Mouse (Mus musculus) adrenal gland, adult 2 months (tissue): ENCODE measurements around the gene Stag2. TPM values are rescaled to one million over a fixed set of nuclear protein-coding genes. Genes with fewer than 3 reads are reported as not detected.

Experiments used
- DNase-seq: peaks from one replicate; pipeline ENCODE4 v3.0.0; 2021
- polyA plus RNA-seq: library from polyadenylated mRNA; depleted of rRNA; stranded (reverse); fragments of >200 nt; gene quantifications from 2 replicates; pipeline ENCODE4 v1.2.3, GENCODE M21; 2012; rRNA removed
- total RNA-seq, 2 experiments: library from RNA; stranded (reverse); gene quantifications; 2 replicates each; pipeline ENCODE4 v1.2.3; 2021

Gene Stag2
- total and polyA plus RNA-seq, 3 experiments: 1.8 to 74.3 (median 72.4) TPM

DNA sequence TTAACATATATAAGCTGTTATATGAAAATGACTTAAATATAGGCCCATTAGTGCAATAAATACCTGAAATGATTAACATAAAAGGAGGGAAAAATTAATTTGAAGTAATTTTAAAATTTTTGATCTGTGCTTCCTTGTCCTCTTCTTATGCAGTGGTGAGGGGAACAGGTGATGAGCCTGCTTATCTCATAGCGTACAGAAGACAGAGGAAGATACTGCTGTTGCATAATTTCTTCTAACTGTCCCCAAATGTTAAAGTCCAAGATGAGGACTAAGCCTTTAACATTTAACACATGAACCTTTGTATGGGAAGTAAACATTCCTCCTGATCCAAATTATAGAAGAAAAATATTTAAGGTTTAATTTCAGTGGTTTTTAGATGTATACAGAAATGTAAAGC lies 66.6 kb downstream of the Stag2 start:
- DNase-seq: no peak

- no peak for DNase-seq
Observed at GRCm38 (mm10) chrX:42250342-42250741, 101.2 kb downstream of the Stag2 start.

GRCm38 (mm10) chrX:42272713-42273112 lies 123.6 kb downstream of the Stag2 start:
- no peak for DNase-seq

DNA sequence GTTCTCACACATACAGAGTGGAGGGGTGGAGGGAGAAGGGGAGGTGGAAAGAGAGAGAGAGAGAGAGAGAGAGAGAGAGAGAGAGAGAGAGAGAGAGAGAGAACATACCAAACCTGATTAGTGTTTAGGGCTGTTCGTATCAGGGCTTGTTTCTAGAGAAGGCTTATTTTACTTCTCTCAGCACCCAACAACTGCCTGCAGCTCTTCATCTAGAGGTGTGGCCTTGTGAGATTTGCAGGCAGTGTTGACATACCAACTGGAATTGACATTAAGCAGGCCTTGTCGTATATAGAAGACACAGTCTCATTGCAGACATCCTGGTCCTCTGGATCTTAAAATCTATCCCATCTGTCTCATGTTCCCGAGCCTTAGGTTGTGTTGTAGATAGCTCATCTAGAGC lies 141.1 kb downstream of the Stag2 start:
- no peak for DNase-seq

- DNase-seq: no peak
Observed at GRCm38 (mm10) chrX:42315231-42315630, 166.1 kb downstream of the Stag2 start.

- DNase-seq: no peak
Observed at GRCm38 (mm10) chrX:42320424-42320823, 171.3 kb downstream of the Stag2 start.

GRCm38 (mm10) chrX:42321200-42321773 lies 172.2 kb downstream of the Stag2 start:
- no peak for DNase-seq

DNA sequence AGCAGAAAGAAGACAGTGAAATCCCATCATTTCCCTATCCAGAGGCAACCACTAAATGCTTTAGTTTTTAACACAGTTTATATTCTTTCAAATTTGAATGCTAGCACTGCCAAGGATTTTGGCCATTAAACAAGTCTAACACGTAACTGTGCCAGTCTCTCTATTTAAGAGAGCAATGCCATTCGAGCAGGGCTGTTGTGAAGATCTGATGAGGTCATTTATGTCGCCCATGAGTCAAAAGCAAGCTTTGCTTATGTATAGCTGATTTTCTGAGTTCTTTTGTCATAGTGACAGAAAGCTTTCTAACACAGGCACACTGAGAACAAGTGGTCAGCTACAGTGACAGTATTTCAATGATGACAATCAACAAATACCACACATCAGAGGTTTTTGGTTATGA lies 175.7 kb downstream of the Stag2 start:
- no peak for DNase-seq

Other genes with a start within 250 kb of the Stag2 start
- gene Thoc2, start 228.6 kb upstream of the Stag2 start, total RNA-seq: 10 to 100 TPM; 53.8 to 71.9 TPM
- 1.5 and 1.9 TPM in 2 replicates for gene Thoc2, start 228.6 kb upstream of the Stag2 start, polyA plus RNA-seq
- gene Xiap, start 89.6 kb upstream of the Stag2 start, total RNA-seq: 10 to 100 TPM; 36.7 to 52.6 TPM
- 8.1 and 13.4 TPM in 2 replicates for gene Xiap, start 89.6 kb upstream of the Stag2 start, polyA plus RNA-seq